Mouse (Mus musculus) heart, postnatal 36 days (tissue): Measurements from ENCODE around the gene Sgms1. TPM values are rescaled to one million over a fixed set of nuclear protein-coding genes. Genes with fewer than 3 reads are reported as not detected.
A peak's percentile ranks its signal among the peaks of the same experiment; 100 is the strongest.

ENCODE experiments used
- DNase-seq, 2 experiments: peaks; one replicate each; pipeline ENCODE4 v3.0.0; 2021 to 2022
- intact Hi-C: fragments of 180-260 bp; cut with DNase I; formaldehyde crosslinking; loops from one replicate; pipeline ENCODE4 v1.15.1; 2025
- total RNA-seq, 2 experiments: library from RNA; stranded (reverse); gene quantifications; 2 replicates each; pipeline ENCODE4 v1.2.3; 2021

Sgms1 gene
- total RNA-seq, 2 experiments from 2014 or later: 60.2 to 76.0 TPM

- intact Hi-C loops: loop anchor here (5.0 kb wide), 2 partner anchors 193 to 263 kb away; no protein-coding TSS in a partner anchor
- no peak for DNase-seq
These were observed 260.2 kb downstream of the Sgms1 start for GRCm38 (mm10) chr19:32129281-32129680.

GRCm38 (mm10) chr19:32127180-32127850 is 262.2 kb downstream of the Sgms1 start:
- intact Hi-C loops: loop anchor here (5.0 kb wide), 2 partner anchors 195 to 265 kb away; no protein-coding TSS in a partner anchor
- DNase-seq: no peak

- DNase-seq: no peak
- intact Hi-C loops: no loop called here
These were observed 265.4 kb downstream of the Sgms1 start for GRCm38 (mm10) chr19:32124155-32124554.

- DNase-seq: no peak
These were observed 266.3 kb downstream of the Sgms1 start for GRCm38 (mm10) chr19:32123196-32123595.

GRCm38 (mm10) chr19:32120798-32121197 is 268.7 kb downstream of the Sgms1 start:
- intact Hi-C loops: no loop called here
- DNase-seq: no peak

More at GRCm38 (mm10) chr19:32123196-32123595, 266.3 kb downstream of the Sgms1 start:
- intact Hi-C loops: no loop called here

GRCm38 (mm10) chr19:32119666-32120065 is 269.8 kb downstream of the Sgms1 start:
- DNase-seq: no peak
- intact Hi-C loops: no loop called here

GRCm38 (mm10) chr19:32118496-32118895 is 271.0 kb downstream of the Sgms1 start:
- no peak for DNase-seq
- intact Hi-C loops: no loop called here

- no peak for DNase-seq
- intact Hi-C loops: no loop called here
These were observed 272.0 kb downstream of the Sgms1 start for GRCm38 (mm10) chr19:32117484-32118018.

- no peak for DNase-seq
- intact Hi-C loops: no loop called here
These were observed 277.4 kb downstream of the Sgms1 start for GRCm38 (mm10) chr19:32111866-32112790.

GRCm38 (mm10) chr19:32107771-32108306 is 281.7 kb downstream of the Sgms1 start, which contains the start of gene Asah2:
Asah2 (minus strand) TSS chr19:32108211.
- intact Hi-C loops: loop anchor here (2.0 to 5.0 kb wide), 2 partner anchors 76 to 281 kb away; partner anchors contain the start of gene Sgms1
- peak; percentile 78 to 90 for DNase-seq

- intact Hi-C loops: loop anchor here (2.0 to 5.0 kb wide), 2 partner anchors 74 to 282 kb away; partner anchors contain the start of gene Sgms1
- DNase-seq: no peak
These were observed 282.8 kb downstream of the Sgms1 start for GRCm38 (mm10) chr19:32106750-32107149.

- intact Hi-C loops: no loop called here
- no peak for DNase-seq
These were observed 285.3 kb downstream of the Sgms1 start for GRCm38 (mm10) chr19:32104217-32104616.

- DNase-seq: no peak
- intact Hi-C loops: no loop called here
These were observed 286.6 kb downstream of the Sgms1 start for GRCm38 (mm10) chr19:32102976-32103300.

GRCm38 (mm10) chr19:32102294-32102975 is 287.1 kb downstream of the Sgms1 start:
- DNase-seq: no peak
- intact Hi-C loops: no loop called here

- no peak for DNase-seq
- intact Hi-C loops: loop anchor here (5.0 kb wide), 1 partner anchor 126 kb away; no protein-coding TSS in a partner anchor
These were observed 290.9 kb downstream of the Sgms1 start for GRCm38 (mm10) chr19:32098582-32098981.

GRCm38 (mm10) chr19:32092358-32092757 is 297.2 kb downstream of the Sgms1 start:
- intact Hi-C loops: loop anchor here (5.0 kb wide), 1 partner anchor 60 kb away; no protein-coding TSS in a partner anchor
- no peak for DNase-seq

- DNase-seq: no peak
- intact Hi-C loops: loop anchor here (5.0 kb wide), 1 partner anchor 59 kb away; no protein-coding TSS in a partner anchor
These were observed 298.7 kb downstream of the Sgms1 start for GRCm38 (mm10) chr19:32090804-32091203.

- no peak for DNase-seq
- intact Hi-C loops: no loop called here
These were observed 300.9 kb downstream of the Sgms1 start for GRCm38 (mm10) chr19:32088570-32088969.

GRCm38 (mm10) chr19:32087736-32088470 is 301.6 kb downstream of the Sgms1 start:
- intact Hi-C loops: no loop called here
- DNase-seq: no peak
